Mouse (Mus musculus): ENCODE measurements around the gene Rita1.

Rita1 gene

GRCm38 (mm10) chr5:120612442-120612821 lies at the start of gene Rita1, which contains the start of gene Ddx54:
Gene Rita1, minus strand, starts transcription at chr5:120612589.
Gene Ddx54, plus strand, starts transcription at chr5:120612739.
- DNase-seq (ENCODE audit: low read depth), result peak; percentile 89

GRCm38 (mm10) chr5:120660816-120661215 lies 48.4 kb upstream of the Rita1 start:
- DNase-seq (ENCODE audit: low read depth), result no peak

- no peak for DNase-seq (ENCODE audit: low read depth)
Measured at GRCm38 (mm10) chr5:120656281-120656751, 43.9 kb upstream of the Rita1 start.

DNA sequence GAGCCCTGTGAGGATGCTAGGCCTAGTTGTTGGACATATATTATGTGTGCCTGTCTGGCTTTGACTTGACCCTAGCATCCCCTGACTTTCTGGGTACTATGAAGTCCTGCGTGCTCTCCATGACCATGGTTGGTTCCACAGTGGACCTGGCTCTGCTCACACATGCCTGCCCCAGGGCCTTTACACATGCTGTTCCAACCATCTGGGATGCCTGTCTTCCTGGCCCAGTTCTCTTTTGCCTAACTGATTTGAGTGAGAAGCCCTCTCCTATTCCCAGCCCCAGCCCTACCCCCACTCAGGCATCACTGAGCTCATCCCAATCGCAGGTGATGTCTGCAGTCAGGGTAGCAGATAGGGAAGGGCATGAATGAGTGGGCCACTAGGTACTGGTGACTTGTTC lies 41.5 kb upstream of the Rita1 start:
- no peak for DNase-seq (ENCODE audit: low read depth)

DNA sequence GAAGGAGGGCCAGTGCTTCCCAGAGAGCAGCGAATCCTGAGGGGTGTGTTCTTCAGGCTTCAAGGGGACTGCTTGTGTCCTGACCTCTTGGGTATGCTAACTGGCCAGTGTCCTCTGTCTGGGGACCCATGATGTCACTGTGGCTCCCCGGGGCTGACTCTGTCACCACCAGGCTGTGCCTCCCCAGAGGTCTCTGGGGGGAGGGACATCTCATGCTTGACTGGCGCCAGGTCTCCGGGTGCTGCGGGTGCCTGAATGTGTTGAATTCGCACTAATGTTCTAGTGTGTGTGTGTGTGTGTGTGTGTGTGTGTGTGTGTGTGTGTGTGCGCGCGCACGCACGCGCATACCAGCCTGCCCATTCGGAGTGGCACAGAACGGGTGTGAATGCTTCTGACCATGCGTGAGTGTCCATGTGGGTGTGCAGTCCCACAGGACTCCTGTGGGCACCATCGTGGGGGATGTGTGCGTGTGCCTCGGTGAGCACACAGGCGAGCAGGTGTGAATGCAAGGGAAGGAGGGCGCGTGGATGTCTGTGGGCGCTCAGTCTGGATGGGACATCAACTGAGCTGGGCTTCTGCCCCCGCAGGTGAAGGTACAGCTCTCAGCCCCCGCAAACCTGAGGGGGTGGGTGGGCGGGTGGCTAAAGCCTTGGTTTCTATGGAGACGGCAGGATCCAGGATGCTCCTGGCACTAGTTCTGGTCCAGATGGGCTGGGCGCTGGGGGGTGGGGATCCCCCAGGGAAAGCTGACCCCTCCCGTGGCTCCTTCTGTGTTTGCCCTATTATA lies 40.7 kb upstream of the Rita1 start:
- no peak for DNase-seq (ENCODE audit: low read depth)

- DNase-seq (ENCODE audit: low read depth), result no peak
Measured at GRCm38 (mm10) chr5:120651230-120651629, 38.8 kb upstream of the Rita1 start.

DNA sequence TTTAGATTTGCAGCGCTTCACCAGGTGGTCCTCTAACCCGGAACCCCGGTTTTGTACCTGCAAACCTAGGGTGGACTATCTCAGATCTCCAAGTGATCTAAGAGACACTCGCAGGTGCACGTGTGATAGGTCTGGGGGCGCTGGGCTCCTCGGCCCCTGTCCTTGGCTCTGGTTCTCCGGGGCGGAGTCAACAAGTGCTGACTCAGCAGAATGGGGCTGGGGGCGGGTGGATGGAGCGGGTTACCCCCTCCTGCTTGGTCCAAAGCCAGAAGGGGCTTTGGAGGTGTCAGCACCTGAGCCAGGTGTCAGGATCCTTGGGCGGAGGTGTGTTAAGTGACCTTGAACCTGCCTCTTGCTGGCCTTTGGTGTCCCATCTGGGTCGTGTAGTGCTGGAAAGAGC lies 37.5 kb upstream of the Rita1 start:
- no peak for DNase-seq (ENCODE audit: low read depth)

DNA sequence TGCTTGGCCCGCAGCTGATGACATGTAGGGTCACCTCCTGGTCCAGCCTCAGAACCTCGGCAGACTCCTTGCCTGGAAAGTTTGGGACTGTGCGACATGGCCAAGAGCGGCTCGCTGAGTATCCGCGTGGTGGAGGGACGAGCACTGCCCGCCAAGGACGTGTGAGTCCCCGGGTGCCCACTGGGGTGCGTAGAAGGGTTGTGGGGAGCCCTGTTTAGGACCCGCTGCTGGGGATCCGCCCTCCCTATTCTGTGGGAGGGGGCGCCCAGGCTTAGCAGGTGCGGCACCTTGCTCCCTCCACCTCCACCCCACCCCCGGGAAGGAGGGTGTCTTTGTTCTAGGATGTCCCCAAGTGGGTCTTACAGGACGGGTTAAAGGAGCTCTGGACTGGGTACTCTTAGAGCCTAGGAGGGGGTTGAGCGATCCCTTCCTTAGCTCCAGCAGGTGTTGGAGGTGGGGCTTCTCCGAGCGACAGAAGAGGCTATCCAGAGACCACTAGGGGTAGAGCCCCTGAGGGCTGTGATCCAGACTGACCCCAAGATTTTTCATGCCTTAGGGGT lies 37.1 kb upstream of the Rita1 start:
- DNase-seq (ENCODE audit: low read depth), result no peak

- DNase-seq (ENCODE audit: low read depth), result peak; percentile 69
Measured at GRCm38 (mm10) chr5:120648569-120649373, 36.4 kb upstream of the Rita1 start, which contains the start of gene Rasal1. Gene Rasal1, plus strand, starts transcription at chr5:120648812.

GRCm38 (mm10) chr5:120647814-120648491 lies 35.6 kb upstream of the Rita1 start:
- peak; percentile 30 for DNase-seq (ENCODE audit: low read depth)

DNA sequence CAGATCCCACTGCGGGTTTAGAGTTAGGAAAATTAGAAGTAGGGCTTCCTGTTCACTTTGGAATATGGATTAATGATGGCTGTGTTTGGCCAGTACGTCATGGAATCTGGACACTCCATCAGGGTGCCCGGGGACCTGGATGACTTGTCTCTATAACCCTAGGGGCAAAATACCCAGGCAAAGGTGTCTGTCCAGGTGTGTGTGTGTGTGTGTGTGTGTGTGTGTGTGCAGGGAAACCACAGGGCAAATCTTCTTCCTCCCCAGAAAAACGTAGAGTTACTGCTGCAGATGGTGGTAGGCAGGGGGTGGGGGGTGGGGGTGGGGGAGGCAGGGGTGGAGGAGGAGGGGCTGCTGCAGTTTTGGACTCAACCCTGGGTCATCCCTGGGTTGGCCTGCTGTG lies 35.0 kb upstream of the Rita1 start:
- DNase-seq (ENCODE audit: low read depth), result no peak

DNA sequence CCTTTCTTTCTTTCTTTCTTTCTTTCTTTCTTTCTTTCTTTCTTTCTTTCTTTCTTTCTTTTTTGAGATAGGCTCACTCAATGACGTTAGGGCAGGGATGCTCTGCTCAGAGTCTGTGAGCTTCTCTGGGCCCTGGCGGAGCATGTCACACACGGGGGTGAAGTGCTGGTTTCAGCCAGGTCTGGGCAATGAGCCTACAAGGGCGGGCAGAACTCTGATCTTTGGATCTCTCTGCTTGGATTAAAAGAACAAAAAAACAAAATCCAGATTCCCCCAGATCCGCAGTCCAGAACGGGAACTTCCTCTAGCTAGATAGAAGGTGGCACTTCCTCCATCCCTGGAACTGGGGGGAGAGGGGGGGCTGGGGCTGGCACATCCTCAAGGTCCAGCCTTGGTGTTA lies 33.5 kb upstream of the Rita1 start:
- no peak for DNase-seq (ENCODE audit: low read depth)

- no peak for DNase-seq (ENCODE audit: low read depth)
Measured at GRCm38 (mm10) chr5:120644227-120644626, 31.8 kb upstream of the Rita1 start.

- no peak for DNase-seq (ENCODE audit: low read depth)
Measured at GRCm38 (mm10) chr5:120643365-120644085, 31.1 kb upstream of the Rita1 start.

DNA sequence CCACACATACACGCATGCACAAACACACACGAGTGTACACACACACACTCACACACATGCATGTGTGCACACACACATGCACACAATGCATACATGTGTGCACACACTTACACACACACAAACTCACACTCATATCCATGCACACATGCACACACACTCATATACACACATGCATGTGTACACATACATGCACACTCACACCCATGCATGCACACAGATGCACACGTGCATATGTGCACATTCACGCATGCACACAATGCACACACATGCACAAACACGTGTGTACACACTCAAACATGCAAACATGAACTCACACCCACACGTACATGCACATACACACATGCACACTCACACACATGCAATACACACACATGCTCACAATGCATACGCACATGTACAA lies 27.7 kb upstream of the Rita1 start:
- DNase-seq (ENCODE audit: low read depth), result no peak

GRCm38 (mm10) chr5:120635633-120636032 lies 23.2 kb upstream of the Rita1 start:
- DNase-seq (ENCODE audit: low read depth), result no peak

DNA sequence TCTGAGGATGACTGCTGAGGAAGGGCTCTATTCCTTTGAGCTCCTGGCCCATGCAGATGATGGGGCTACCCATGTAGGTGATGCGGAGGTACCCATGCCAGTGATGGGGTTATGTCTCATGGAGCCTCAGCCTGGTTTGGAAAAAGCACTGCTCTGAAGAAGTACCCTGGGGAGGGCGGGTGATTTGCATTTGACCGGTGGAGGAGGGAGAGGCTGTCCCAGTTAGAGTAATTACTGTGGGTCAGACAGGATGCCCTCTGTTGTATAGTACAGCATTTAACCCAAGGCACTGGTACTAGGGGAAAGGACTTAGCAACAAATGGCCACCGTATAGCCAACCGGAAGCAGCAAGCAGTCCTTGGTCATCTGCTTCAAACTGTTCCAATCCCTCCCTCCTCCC lies 22.5 kb upstream of the Rita1 start:
- DNase-seq (ENCODE audit: low read depth), result no peak

- DNase-seq (ENCODE audit: low read depth), result no peak
Measured at GRCm38 (mm10) chr5:120634131-120634530, 21.7 kb upstream of the Rita1 start, which contains the start of gene Cfap73. Gene Cfap73, minus strand, starts transcription at chr5:120634235.

GRCm38 (mm10) chr5:120631892-120632291 lies 19.5 kb upstream of the Rita1 start:
- no peak for DNase-seq (ENCODE audit: low read depth)

DNA sequence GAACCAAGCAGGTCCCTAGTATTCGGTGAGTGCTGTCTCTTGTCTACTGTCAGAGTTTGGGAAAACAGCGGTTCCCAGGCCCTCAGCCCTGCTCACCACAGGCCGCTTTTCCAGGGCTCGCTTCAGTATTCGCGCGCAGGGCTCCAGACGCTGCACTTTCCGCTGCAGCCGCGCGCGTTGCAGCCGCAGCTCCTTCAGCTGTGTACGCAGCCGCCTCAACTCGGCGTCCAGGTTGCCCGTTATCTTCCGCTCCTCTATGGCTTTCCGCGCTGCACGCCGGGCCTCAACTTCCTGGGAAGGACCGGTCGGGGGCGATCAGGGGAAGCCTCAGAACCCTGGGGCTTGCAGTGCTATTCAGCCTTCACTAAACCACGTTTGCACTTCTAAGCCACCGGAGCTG lies 18.7 kb upstream of the Rita1 start:
- no peak for DNase-seq (ENCODE audit: low read depth)

DNA sequence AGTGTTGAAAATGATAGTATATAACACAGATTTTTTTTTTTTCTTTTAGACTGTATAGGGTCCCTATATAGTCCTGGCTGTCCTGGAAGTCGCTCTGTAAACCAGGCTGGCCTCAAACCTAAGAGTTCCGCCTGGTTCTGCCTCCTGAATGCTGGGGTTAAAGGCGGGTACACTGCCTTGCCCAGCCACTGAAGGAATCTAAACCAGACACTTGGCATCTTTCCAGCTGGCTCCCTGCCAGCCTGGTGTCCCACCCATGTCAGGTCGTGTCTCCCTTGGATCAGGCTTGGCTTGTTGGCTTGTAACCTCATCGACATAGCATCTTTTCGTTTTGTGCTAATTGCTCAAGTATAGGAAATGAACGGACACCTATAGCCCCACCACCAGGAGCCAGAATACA lies 16.2 kb upstream of the Rita1 start:
- DNase-seq (ENCODE audit: low read depth), result no peak
